ENCODE assay signal across 13 mouse cellular contexts in genomic region chr17:47981556-47982027, GRCm38 (mm10). TPM values are rescaled to one million over a fixed set of nuclear protein-coding genes. Genes with fewer than 3 reads are reported as not detected.
DNase-seq lines count a peak whose midpoint lies in the region; ATAC-seq and TF ChIP-seq lines count a peak whose summit lies in the region.
"Had no signal": no experiment of that assay in that cellular context is flagged by ENCODE, and none has a peak within 500 bp of the region (broad histone marks: within the 10 kb centered on the region; RNA-seq: fewer than 3 reads in every experiment).

No protein-coding gene starts in this region.

- no peak for TF ChIP-seq CTCF in MEL (IDR thresholded peaks at IDR 0.05 in 2 of 3, conservative IDR thresholded peaks at IDR 0.05 in 1 of 3; ENCODE audit: control insufficient read depth in 1 of 3, insufficient read depth in 1 of 3, low read depth in 2 of 3, low read length in 3 of 3, poor library complexity in 1 of 3, severe bottlenecking in 1 of 3)

- H3K27ac ChIP-seq in MEL (ENCODE audit: control insufficient read depth, low read depth, low read length): no peak overlapping the region
- no peak overlapping the region for H3K27ac ChIP-seq in embryonic facial prominence, embryonic 11.5 days (replicated peaks; ENCODE audit: low read depth, low read length)
- peak overlapping the region; percentile 56 for H3K27ac ChIP-seq in limb, embryonic 10.5 days
- H3K27ac ChIP-seq in midbrain, embryonic 14.5 days (replicated peaks; ENCODE audit: low read depth, low read length): no peak overlapping the region

- H3K4me2 ChIP-seq in embryonic facial prominence, embryonic 11.5 days (ENCODE audit: low read depth, low read length): no peak overlapping the region
- H3K4me2 ChIP-seq in midbrain, embryonic 14.5 days (ENCODE audit: low read length): no peak overlapping the region

- ATAC-seq in embryonic facial prominence, embryonic 11.5 days (replicated peaks; ENCODE audit: insufficient number of reproducible peaks, low FRiP score, low TSS enrichment, low read depth): peak; percentile 37; the same call in 1 of the 2 replicates
- ATAC-seq in midbrain, embryonic 14.5 days (ENCODE audit: low FRiP score, low TSS enrichment): peak; percentile 81

- peak; percentile 46 for DNase-seq in MEL (ENCODE audit: low read depth, low spot score)
- DNase-seq in embryonic facial prominence, embryonic 11.5 days (ENCODE audit: low spot score): peak; percentile 61
- no peak for DNase-seq in limb, embryonic 10.5 days (ENCODE audit: low spot score)
- DNase-seq in midbrain, embryonic 14.5 days: peak; percentile 77
- DNase-seq in layer of hippocampus, adult 9-10 months (ENCODE audit: low spot score): no peak
- no peak for DNase-seq in lung, postnatal 36 days
- DNase-seq in frontal cortex, postnatal 10 days (ENCODE audit: low spot score in 2 of 2): no peak
- DNase-seq: kidney, postnatal 4 days; lung, adult 2 months; spleen, adult 18-20 months had no signal

- peaks cover 0 to 9% of the 10 kb centered on the region in 2 experiments; a peak in 1 of 4 replicates for H3K4me1 ChIP-seq in MEL (ENCODE audit: control insufficient read depth in 1 of 2, insufficient read depth in 2 of 2, low read length in 2 of 2)
- peaks cover 7% of the 10 kb centered on the region; the same call in 1 of the 2 replicates for H3K4me1 ChIP-seq in embryonic facial prominence, embryonic 11.5 days (ENCODE audit: control insufficient read depth, insufficient read depth, low read length)
- H3K4me1 ChIP-seq in limb, embryonic 10.5 days: peaks cover 41% of the 10 kb centered on the region
- H3K4me1 ChIP-seq in midbrain, embryonic 14.5 days (ENCODE audit: control insufficient read depth, insufficient read depth, low read length): peaks cover 5% of the 10 kb centered on the region; the same call in 1 of the 2 replicates

- no peaks in the 10 kb centered on the region for H3K9me3 ChIP-seq in MEL (replicated peaks; ENCODE audit: insufficient read depth, low read length)
- H3K9me3 ChIP-seq in embryonic facial prominence, embryonic 11.5 days (replicated peaks; ENCODE audit: control insufficient read depth, low read length): no peaks in the 10 kb centered on the region
- no peaks in the 10 kb centered on the region for H3K9me3 ChIP-seq in limb, embryonic 10.5 days (replicated peaks)
- H3K9me3 ChIP-seq in midbrain, embryonic 14.5 days (ENCODE audit: control insufficient read depth, low read length): no peaks in the 10 kb centered on the region

- H3K79me2 ChIP-seq in MEL (ENCODE audit: control insufficient read depth, insufficient read depth, low read length, poor library complexity): no peaks in the 10 kb centered on the region

- peaks cover 0 to 5% of the 10 kb centered on the region in 2 experiments; a peak in 2 of 4 replicates for H3K36me3 ChIP-seq in MEL (ENCODE audit: control insufficient read depth in 1 of 2, insufficient read depth in 2 of 2, low read length in 2 of 2)
- H3K36me3 ChIP-seq in embryonic facial prominence, embryonic 11.5 days (replicated peaks; ENCODE audit: control insufficient read depth, insufficient read depth, low read depth, low read length): no peaks in the 10 kb centered on the region
- no peaks in the 10 kb centered on the region for H3K36me3 ChIP-seq in limb, embryonic 10.5 days
- no peaks in the 10 kb centered on the region for H3K36me3 ChIP-seq in midbrain, embryonic 14.5 days (ENCODE audit: control insufficient read depth, insufficient read depth, low read length)

- TF ChIP-seq RAD21 in MEL (IDR thresholded peaks at IDR 0.05; ENCODE audit: low read depth, low read length): no peak

- H3K27me3 ChIP-seq in MEL (ENCODE audit: control insufficient read depth in 1 of 2, insufficient read depth in 2 of 2, low read length in 2 of 2): no peaks in the 10 kb centered on the region
- H3K27me3 ChIP-seq in embryonic facial prominence, embryonic 11.5 days (ENCODE audit: control insufficient read depth, insufficient read depth, low read length): no peaks in the 10 kb centered on the region
- peaks cover 33% of the 10 kb centered on the region for H3K27me3 ChIP-seq in limb, embryonic 10.5 days (ENCODE audit: low read depth, poor library complexity, severe bottlenecking)
- H3K27me3 ChIP-seq in midbrain, embryonic 14.5 days (ENCODE audit: control insufficient read depth, insufficient read depth, low read length): no peaks in the 10 kb centered on the region

- TF ChIP-seq POLR2A in MEL (IDR thresholded peaks at IDR 0.05; ENCODE audit: control insufficient read depth in 1 of 2, insufficient read depth in 1 of 2, low read depth in 1 of 2, low read length in 2 of 2, poor library complexity in 1 of 2): no peak

- peak; percentile 35 to 73; a peak in 3 of 4 replicates for TF ChIP-seq EP300 in MEL (IDR thresholded peaks at IDR 0.05; ENCODE audit: low read depth in 1 of 2, low read length in 2 of 2)

- 8% methylated on average over 7 of the region's 7 CpGs for WGBS in embryonic facial prominence, embryonic 11.5 days
- WGBS in limb, embryonic 10.5 days: 38% methylated on average over 7 of the region's 7 CpGs
- WGBS in midbrain, embryonic 14.5 days: 3% methylated on average over 7 of the region's 7 CpGs

- no peak overlapping the region for H3K4me3 ChIP-seq in MEL (ENCODE audit: control insufficient read depth in 1 of 2, insufficient read depth in 1 of 2, low read depth in 2 of 2, low read length in 2 of 2)
- H3K4me3 ChIP-seq in embryonic facial prominence, embryonic 11.5 days (ENCODE audit: low read depth, low read length): no peak overlapping the region
- H3K4me3 ChIP-seq in limb, embryonic 10.5 days: no peak overlapping the region
- H3K4me3 ChIP-seq in midbrain, embryonic 14.5 days (replicated peaks; ENCODE audit: low read depth, low read length): no peak overlapping the region

- no peak overlapping the region for H3K9ac ChIP-seq in MEL (ENCODE audit: control insufficient read depth, low read depth, low read length, poor library complexity, severe bottlenecking)
- H3K9ac ChIP-seq in embryonic facial prominence, embryonic 11.5 days (replicated peaks; ENCODE audit: low read length): no peak overlapping the region
- H3K9ac ChIP-seq in midbrain, embryonic 14.5 days (replicated peaks; ENCODE audit: low read length): no peak overlapping the region

TF ChIP-seq in MEL, 35 proteins besides CTCF, POLR2A, EP300 and RAD21 (continues in another document):
- TF ChIP-seq MEF2A (IDR thresholded peaks at IDR 0.05; ENCODE audit: extremely low read depth, insufficient replicate concordance, low read depth, low read length, poor library complexity, severe bottlenecking): peak; percentile 56; the same call in 1 of the 2 replicates
- 0 out of 2 replicates have a peak, but pooled peaks have one; percentile 6 for TF ChIP-seq TAL1 (IDR thresholded peaks at IDR 0.05; ENCODE audit: low read length)
- TF ChIP-seq GATA1 (IDR thresholded peaks at IDR 0.05; ENCODE audit: low read depth, low read length): peak; percentile 72
- TF ChIP-seq HCFC1 (IDR thresholded peaks at IDR 0.05; ENCODE audit: low read depth, low read length): no peak
- no peak for TF ChIP-seq POLR2AphosphoS5 (IDR thresholded peaks at IDR 0.05; ENCODE audit: borderline replicate concordance, low read depth, low read length)
- peak; percentile 88 for TF ChIP-seq TCF12 (IDR thresholded peaks at IDR 0.05; ENCODE audit: low read depth, low read length)
- no peak for TF ChIP-seq E2F4 (IDR thresholded peaks at IDR 0.05; ENCODE audit: borderline replicate concordance, low read depth, low read length)
- no peak for TF ChIP-seq JUND (IDR thresholded peaks at IDR 0.05; ENCODE audit: low read depth, low read length)
- TF ChIP-seq MAX (IDR thresholded peaks at IDR 0.05; ENCODE audit: low read length): no peak
- TF ChIP-seq CHD1 (IDR thresholded peaks at IDR 0.05; ENCODE audit: low read depth, low read length): no peak
- no peak for TF ChIP-seq NELFE (IDR thresholded peaks at IDR 0.05; ENCODE audit: low read depth, low read length)
- no peak for TF ChIP-seq ZMIZ1 (IDR thresholded peaks at IDR 0.05; ENCODE audit: low read depth, low read length)
- TF ChIP-seq BHLHE40 (IDR thresholded peaks at IDR 0.05; ENCODE audit: borderline replicate concordance, low read depth, low read length): no peak
- peak; percentile 56 for TF ChIP-seq ETS1 (IDR thresholded peaks at IDR 0.05; ENCODE audit: low read depth, low read length)
- TF ChIP-seq SMC3 (IDR thresholded peaks at IDR 0.05; ENCODE audit: low read depth, low read length): no peak
- TF ChIP-seq UBTF (IDR thresholded peaks at IDR 0.05; ENCODE audit: borderline replicate concordance, insufficient read depth, low read depth, low read length): no peak
- TF ChIP-seq MYB (IDR thresholded peaks at IDR 0.05; ENCODE audit: low read depth, low read length): no peak
- TF ChIP-seq ZC3H11A (IDR thresholded peaks at IDR 0.05; ENCODE audit: low read depth, low read length): no peak
- TF ChIP-seq ZNF384 (IDR thresholded peaks at IDR 0.05; ENCODE audit: low read depth, low read length): peak; percentile 82
- no peak for TF ChIP-seq RCOR1 (IDR thresholded peaks at IDR 0.05; ENCODE audit: low read depth, low read length)
- no peak for TF ChIP-seq NRF1 (IDR thresholded peaks at IDR 0.05; ENCODE audit: insufficient read depth, low read depth, low read length, poor library complexity, severe bottlenecking)
- TF ChIP-seq TBP (IDR thresholded peaks at IDR 0.05; ENCODE audit: low read depth, low read length): no peak
- TF ChIP-seq MAZ (IDR thresholded peaks at IDR 0.05; ENCODE audit: low read depth, low read length): no peak; the same call in 1 of the 2 replicates
- TF ChIP-seq CHD2 (IDR thresholded peaks at IDR 0.05; ENCODE audit: low read length): no peak
- no peak for TF ChIP-seq SIN3A (IDR thresholded peaks at IDR 0.05; ENCODE audit: low read length)

RNA-seq across cellular contexts. Expression of gene 1700122O11Rik, which starts 56.5 kb away (rescaled TPM):
- not detected in 2 replicates for total RNA-seq in MEL (2012; rRNA removed)
- not detected for polyA plus RNA-seq in MEL (2012; ENCODE audit: insufficient read depth in 1 of 2, insufficient read length in 2 of 2, low read depth in 1 of 2, low replicate concordance in 2 of 2, missing spikeins in 1 of 2)
- not detected in 2 replicates for polyA plus RNA-seq in embryonic facial prominence, embryonic 11.5 days (2014; fragmentation: Nextera tagmentation; extraction: Ambion mirVana)
- polyA plus RNA-seq in limb, embryonic 10.5 days (2016; fragmentation: Nextera tagmentation; extraction: Ambion mirVana): not detected in 2 replicates
- polyA plus RNA-seq in midbrain, embryonic 14.5 days (2014; fragmentation: Nextera tagmentation; extraction: Ambion mirVana): not detected in 2 replicates
- total RNA-seq: ES-E14; neutrophil, adult 5-6 weeks had no signal
- polyA plus RNA-seq: heart, postnatal 0 days; lung, adult 2 months had no signal

RNA-seq across cellular contexts. Expression of gene Foxp4, which starts 57.1 kb away (rescaled TPM):
- total RNA-seq in MEL (2012; rRNA removed): 6.6 and 7.1 TPM in 2 replicates
- 10 to 100 TPM in 1 of 2 experiments, not detected in 1; 50.5 TPM for polyA plus RNA-seq in MEL (2012; ENCODE audit: insufficient read depth in 1 of 2, insufficient read length in 2 of 2, low read depth in 1 of 2, low replicate concordance in 2 of 2, missing spikeins in 1 of 2)
- 29.0 and 32.4 TPM in 2 replicates for polyA plus RNA-seq in embryonic facial prominence, embryonic 11.5 days (2014; fragmentation: Nextera tagmentation; extraction: Ambion mirVana)
- polyA plus RNA-seq in limb, embryonic 10.5 days (2016; fragmentation: Nextera tagmentation; extraction: Ambion mirVana): 23.2 and 27.2 TPM in 2 replicates
- 40.6 and 40.9 TPM in 2 replicates for polyA plus RNA-seq in midbrain, embryonic 14.5 days (2014; fragmentation: Nextera tagmentation; extraction: Ambion mirVana)

Comparison
In these comparisons a context has a peak if more than half of its experiments do, and no peak if none do; other contexts are left out.
1. DNase-seq: peak in MEL (single experiment), embryonic facial prominence, embryonic 11.5 days (single experiment) and midbrain, embryonic 14.5 days (single experiment); none in limb, embryonic 10.5 days (single experiment), layer of hippocampus, adult 9-10 months (single experiment), lung, postnatal 36 days (single experiment) and frontal cortex, postnatal 10 days (0 of 2).